Mouse (Mus musculus) megakaryocyte, embryonic 14.5 days (primary cell): ENCODE results near the gene Dedd2.

ENCODE experiments used
- FLI1 ChIP-seq: IDR thresholded peaks from 2 replicates; pipeline ENCODE4 v1.6.1; 2012; ENCODE audit warnings: low read length, inconsistent platforms, mixed read lengths
- GATA1 ChIP-seq: IDR thresholded peaks from 3 replicates; pipeline ENCODE4 v1.6.1; 2012; ENCODE audit warnings: mixed read lengths, low read length, inconsistent platforms, borderline replicate concordance

DNA sequence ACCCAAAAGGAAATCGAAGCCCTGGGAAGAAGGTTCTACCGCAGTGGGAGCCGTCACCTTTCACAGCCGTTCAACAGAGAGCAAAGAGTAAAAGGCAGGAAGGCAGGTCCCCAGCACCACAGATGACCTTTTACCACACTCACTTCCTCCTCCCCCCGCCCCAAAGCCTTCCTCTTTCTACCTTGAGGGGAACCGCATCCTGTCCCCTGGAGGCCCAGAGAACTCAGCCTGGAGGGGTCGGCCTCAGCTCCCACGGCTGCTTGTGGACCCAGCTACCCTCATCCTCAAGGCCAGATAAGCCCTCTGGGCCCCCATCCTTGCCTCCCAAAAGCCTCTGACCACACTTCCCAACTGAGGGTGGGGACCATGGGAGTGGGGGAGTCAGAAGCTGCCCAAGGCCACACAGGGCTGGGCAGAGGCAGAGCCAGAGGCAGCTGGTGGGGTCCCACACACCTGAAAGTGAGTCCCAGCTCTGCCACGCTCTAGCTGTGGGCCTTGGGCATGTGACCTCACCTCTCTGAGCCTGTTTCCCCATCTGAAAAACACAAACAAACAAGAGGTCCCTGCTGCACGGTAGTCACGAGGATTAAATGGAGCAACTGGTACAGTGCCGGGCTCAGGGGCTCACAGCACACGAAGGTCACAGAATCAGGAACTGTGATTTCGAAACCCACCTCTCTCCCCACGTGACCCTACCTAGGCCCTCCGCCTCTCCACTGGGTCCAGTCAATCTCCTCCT lies 14.9 kb downstream of the Dedd2 start:
- no peak for TF ChIP-seq GATA1
- no peak for TF ChIP-seq FLI1
